Mouse (Mus musculus): ENCODE results near the gene Cfap57.

GRCm38 (mm10) chr4:118518208-118518607, 102.4 kb downstream of the Cfap57 start:
- TF ChIP-seq MYOG (IDR thresholded peaks at IDR 0.05; ENCODE audit: control insufficient read depth in 1 of 3, insufficient read depth in 1 of 3, insufficient read length in 2 of 3, low read depth in 2 of 3) (no peak), E2F4 (IDR thresholded peaks at IDR 0.05; ENCODE audit: insufficient read depth) (no peak), POLR2A (IDR thresholded peaks at IDR 0.05; ENCODE audit: insufficient read length, low read depth) (no peak), POLR2AphosphoS2 (IDR thresholded peaks at IDR 0.05; ENCODE audit: insufficient read length, low read depth) (no peak), REST (IDR thresholded peaks at IDR 0.05; ENCODE audit: insufficient read depth, insufficient read length) (no peak), CEBPB (IDR thresholded peaks at IDR 0.05; ENCODE audit: insufficient read depth, poor library complexity, severe bottlenecking) (no peak), USF1 (IDR thresholded peaks at IDR 0.05; ENCODE audit: low read depth) (no peak), TCF12 (IDR thresholded peaks at IDR 0.05; ENCODE audit: insufficient read depth, poor library complexity, severe bottlenecking) (no peak), MYOD1 (IDR thresholded peaks at IDR 0.05; ENCODE audit: control insufficient read depth in 1 of 3, insufficient read length in 2 of 3, low read depth in 2 of 3) (no peak), SRF (IDR thresholded peaks at IDR 0.05; ENCODE audit: control insufficient read depth, insufficient read length, low read depth) (no peak)
